Mouse (Mus musculus): ENCODE results near the gene Rreb1. TPM values are rescaled to one million over a fixed set of nuclear protein-coding genes. Genes with fewer than 3 reads are reported as not detected.

Rreb1 gene
- polyA plus RNA-seq, 1 experiment from 2014 or later: 20.6 TPM

GRCm38 (mm10) chr13:37959239-37959907 is 181.2 kb downstream of the Rreb1 start:
- WGBS: 63% methylated on average over 15 of the region's 15 CpGs
- Histone ChIP-seq H3K4me2 (no peak overlapping the region), H3K4me1 (replicated peaks; ENCODE audit: control insufficient read depth, insufficient read depth, low read length) (peaks cover 15% of the 10 kb centered on the region), H3K27ac (ENCODE audit: low read depth, low read length) (peak overlapping the region; percentile 64; the same call in 1 of the 2 replicates), H3K9ac (ENCODE audit: low read depth, low read length) (no peak overlapping the region), H3K9me3 (ENCODE audit: control insufficient read depth, low read length) (0 out of 2 replicates have a peak, but pooled peaks cover 2% of the 10 kb centered on the region), H3K4me3 (ENCODE audit: low read depth, low read length) (no peak overlapping the region), H3K36me3 (ENCODE audit: control insufficient read depth, insufficient read depth, low read length) (no peaks in the 10 kb centered on the region), H3K27me3 (replicated peaks; ENCODE audit: control insufficient read depth, insufficient read depth, low read length) (no peaks in the 10 kb centered on the region)
- ATAC-seq (replicated peaks; ENCODE audit: low FRiP score) (no peak), DNase-seq (ENCODE audit: low spot score) (no peak)

GRCm38 (mm10) chr13:37959936-37960335 is 181.7 kb downstream of the Rreb1 start:
- DNase-seq (ENCODE audit: low spot score): no peak
- peaks cover 20% of the 10 kb centered on the region for H3K4me1 ChIP-seq (replicated peaks; ENCODE audit: control insufficient read depth, insufficient read depth, low read length)
- no peaks in the 10 kb centered on the region for H3K27me3 ChIP-seq (replicated peaks; ENCODE audit: control insufficient read depth, insufficient read depth, low read length)
- no peak overlapping the region for H3K4me3 ChIP-seq (ENCODE audit: low read depth, low read length)
- no peak overlapping the region for H3K9ac ChIP-seq (ENCODE audit: low read depth, low read length)
- ATAC-seq (replicated peaks; ENCODE audit: low FRiP score): no peak
- H3K9me3 ChIP-seq (ENCODE audit: control insufficient read depth, low read length): 0 out of 2 replicates have a peak, but pooled peaks cover 2% of the 10 kb centered on the region
- H3K4me2 ChIP-seq: no peak overlapping the region
- H3K36me3 ChIP-seq (ENCODE audit: control insufficient read depth, insufficient read depth, low read length): no peaks in the 10 kb centered on the region
- WGBS: 76% methylated on average over 7 of the region's 7 CpGs
- H3K27ac ChIP-seq (ENCODE audit: low read depth, low read length): no peak overlapping the region

DNA sequence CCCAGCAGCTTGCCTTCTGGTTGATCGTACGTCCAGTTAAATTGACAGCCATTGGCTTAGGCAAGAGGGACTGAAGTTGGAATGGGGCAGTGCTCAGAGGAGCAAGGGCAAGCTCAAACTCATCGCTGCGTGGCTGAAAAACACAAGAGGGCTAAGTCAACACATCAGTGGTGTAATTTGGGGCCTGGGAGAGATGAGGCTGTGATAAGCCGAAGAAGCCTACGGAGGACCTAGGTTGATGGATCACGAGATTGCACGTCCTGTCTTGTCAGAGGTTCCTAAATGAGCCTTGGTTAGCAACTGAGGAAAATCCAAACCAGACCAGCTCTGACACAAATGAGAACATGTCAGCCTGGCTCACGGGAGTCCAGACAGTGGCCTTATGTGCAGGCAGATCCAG is 184.3 kb downstream of the Rreb1 start:
- H3K36me3 ChIP-seq (ENCODE audit: control insufficient read depth, insufficient read depth, low read length): no peaks in the 10 kb centered on the region
- WGBS: 82% methylated on average over 9 of the region's 9 CpGs
- ATAC-seq (replicated peaks; ENCODE audit: low FRiP score): no peak
- H3K27me3 ChIP-seq (replicated peaks; ENCODE audit: control insufficient read depth, insufficient read depth, low read length): no peaks in the 10 kb centered on the region
- H3K4me3 ChIP-seq (ENCODE audit: low read depth, low read length): no peak overlapping the region
- 0 out of 2 replicates have a peak, but pooled peaks cover 2% of the 10 kb centered on the region for H3K9me3 ChIP-seq (ENCODE audit: control insufficient read depth, low read length)
- DNase-seq (ENCODE audit: low spot score): no peak
- H3K9ac ChIP-seq (ENCODE audit: low read depth, low read length): no peak overlapping the region
- peaks cover 42% of the 10 kb centered on the region for H3K4me1 ChIP-seq (replicated peaks; ENCODE audit: control insufficient read depth, insufficient read depth, low read length)
- no peak overlapping the region for H3K27ac ChIP-seq (ENCODE audit: low read depth, low read length)
- H3K4me2 ChIP-seq: no peak overlapping the region

DNA sequence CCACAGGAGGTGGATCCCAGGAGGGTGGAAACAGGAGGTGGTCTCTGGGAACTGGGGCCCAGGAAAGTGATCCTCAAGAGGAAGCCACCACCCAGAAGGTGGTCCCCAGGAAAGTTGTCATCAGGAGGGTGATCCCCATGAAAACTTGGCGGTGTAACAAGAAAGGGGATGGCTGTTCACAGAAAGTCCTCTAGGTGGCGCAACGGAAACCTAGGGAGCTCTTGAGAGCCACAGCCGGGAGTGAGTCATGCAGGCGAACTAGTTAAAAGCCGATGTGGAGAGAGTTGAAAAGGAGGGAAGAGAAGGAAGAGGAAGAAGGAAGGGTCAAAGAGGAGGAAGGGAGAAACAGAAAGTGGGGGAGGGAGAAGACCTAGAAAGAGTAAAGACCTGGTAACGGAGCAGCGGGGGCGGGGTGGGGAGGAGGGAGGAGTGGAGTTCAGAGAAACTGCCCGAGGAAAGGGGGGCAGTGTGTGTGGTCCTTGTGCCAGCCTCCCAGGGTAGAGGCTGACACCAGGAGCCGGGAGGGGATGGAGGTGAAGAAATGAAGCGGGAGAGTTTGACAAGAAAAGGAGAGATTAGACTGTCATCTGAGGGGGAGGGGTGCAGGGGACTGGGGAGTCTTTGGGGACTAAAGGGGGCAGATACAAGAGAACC is 185.3 kb downstream of the Rreb1 start:
- Histone ChIP-seq H3K4me3 (ENCODE audit: low read depth, low read length) (peak overlapping the region; percentile 51), H3K9me3 (ENCODE audit: control insufficient read depth, low read length) (0 out of 2 replicates have a peak, but pooled peaks cover 2% of the 10 kb centered on the region), H3K4me2 (peak overlapping the region; percentile 79), H3K36me3 (ENCODE audit: control insufficient read depth, insufficient read depth, low read length) (no peaks in the 10 kb centered on the region), H3K9ac (ENCODE audit: low read depth, low read length) (peak overlapping the region; percentile 65), H3K27me3 (replicated peaks; ENCODE audit: control insufficient read depth, insufficient read depth, low read length) (no peaks in the 10 kb centered on the region), H3K27ac (ENCODE audit: low read depth, low read length) (0 out of 2 replicates have a peak overlapping the region, but pooled peaks have one; percentile 26), H3K4me1 (replicated peaks; ENCODE audit: control insufficient read depth, insufficient read depth, low read length) (peaks cover 42% of the 10 kb centered on the region)
- DNase-seq (ENCODE audit: low spot score) (peak; percentile 74), ATAC-seq (replicated peaks; ENCODE audit: low FRiP score) (no peak)
- WGBS: 2% methylated on average over 12 of the region's 12 CpGs

DNA sequence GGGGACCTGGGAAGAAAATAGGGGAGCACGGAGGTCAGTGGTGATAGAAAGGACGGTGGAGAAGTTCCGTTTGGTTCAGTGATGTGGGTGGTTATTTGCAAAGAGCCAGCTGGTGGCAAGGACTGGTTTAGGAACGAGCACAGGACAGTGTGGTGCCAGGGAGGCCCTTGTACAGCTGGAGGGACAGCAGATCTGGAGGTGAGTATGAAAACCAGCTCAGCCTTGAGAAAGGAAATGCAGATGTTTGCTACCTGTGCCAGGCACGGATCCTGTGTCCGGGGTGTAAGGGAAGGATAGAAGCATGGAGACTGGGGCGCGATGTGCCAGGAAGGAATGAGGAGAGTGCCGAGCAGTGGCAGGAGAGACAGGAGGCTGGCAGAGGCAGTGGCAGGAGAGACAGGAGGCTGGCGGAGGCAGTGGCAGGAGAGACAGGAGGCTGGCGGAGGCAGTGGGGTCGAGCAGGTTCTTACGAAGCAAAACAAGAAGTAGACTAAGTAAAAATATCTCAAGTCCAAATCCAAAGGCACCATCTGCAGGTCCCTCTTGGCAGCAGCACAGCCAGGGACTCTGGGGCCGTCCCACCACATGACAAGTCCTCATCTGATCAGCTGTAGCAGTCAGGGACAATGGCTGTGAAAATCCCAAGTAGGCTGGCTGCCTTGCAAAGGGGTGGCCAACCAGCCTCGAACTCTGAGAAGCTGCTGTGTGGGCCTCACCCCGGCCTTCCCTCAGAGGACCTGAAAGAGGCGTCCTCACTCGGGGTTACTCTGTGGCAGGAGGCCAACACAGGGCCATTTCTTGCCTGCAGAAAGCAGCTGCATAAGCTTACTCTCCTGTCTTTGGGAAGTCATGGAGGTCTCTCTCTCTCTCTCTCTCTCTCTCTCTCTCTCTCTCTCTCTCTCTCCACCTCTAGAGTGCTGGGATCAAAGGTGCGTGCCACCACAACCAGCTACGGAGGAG is 186.2 kb downstream of the Rreb1 start:
- peak overlapping the region; percentile 51 for H3K4me3 ChIP-seq (ENCODE audit: low read depth, low read length)
- H3K27ac ChIP-seq (ENCODE audit: low read depth, low read length): peak overlapping the region; percentile 82
- ATAC-seq (replicated peaks; ENCODE audit: low FRiP score) (peak; percentile 20), DNase-seq (ENCODE audit: low spot score) (no peak)
- 41% methylated on average over 20 of the region's 20 CpGs for WGBS
- H3K36me3 ChIP-seq (ENCODE audit: control insufficient read depth, insufficient read depth, low read length): no peaks in the 10 kb centered on the region
- H3K9me3 ChIP-seq (ENCODE audit: control insufficient read depth, low read length): no peaks in the 10 kb centered on the region
- H3K4me1 ChIP-seq (replicated peaks; ENCODE audit: control insufficient read depth, insufficient read depth, low read length): peaks cover 39% of the 10 kb centered on the region
- H3K9ac ChIP-seq (ENCODE audit: low read depth, low read length): peak overlapping the region; percentile 65
- no peaks in the 10 kb centered on the region for H3K27me3 ChIP-seq (replicated peaks; ENCODE audit: control insufficient read depth, insufficient read depth, low read length)
- peak overlapping the region; percentile 79 for H3K4me2 ChIP-seq

DNA sequence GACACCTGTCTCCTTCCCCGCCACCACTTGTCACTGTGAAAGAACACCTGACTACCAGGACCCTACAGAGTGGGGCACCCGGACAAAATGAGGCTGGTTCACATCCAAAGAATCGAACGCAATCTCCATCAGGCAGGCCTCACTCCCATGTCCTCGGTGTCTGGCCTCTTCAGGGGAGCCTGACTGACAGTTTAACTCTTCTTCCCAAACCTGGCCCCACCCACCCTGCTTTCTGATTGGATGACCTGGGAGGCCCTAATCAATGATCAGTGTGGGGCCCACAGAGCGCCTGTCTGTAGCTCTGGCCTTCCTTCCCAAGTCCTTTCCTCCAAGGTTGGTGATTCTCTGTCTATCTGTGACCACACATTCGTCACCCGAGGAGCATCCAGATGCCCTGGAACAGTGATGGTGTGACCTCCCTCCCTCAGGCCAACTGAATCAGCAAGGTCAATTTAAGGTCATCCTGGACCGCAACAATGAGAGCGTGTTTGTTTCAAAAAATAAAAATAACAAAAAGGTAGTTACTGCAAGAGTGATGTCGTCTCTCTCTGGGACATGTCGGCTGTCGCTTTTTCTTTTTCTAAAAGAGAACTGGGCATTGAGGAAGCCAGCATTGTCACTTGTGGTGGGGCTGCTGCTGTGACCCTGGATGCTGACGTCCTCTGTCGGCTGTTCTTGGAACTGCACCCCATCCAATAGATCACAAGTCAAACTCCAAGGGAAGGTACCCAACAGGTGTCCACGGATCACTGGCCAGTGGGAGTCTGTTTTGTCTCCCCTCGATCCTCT is 187.1 kb downstream of the Rreb1 start:
- Histone ChIP-seq H3K9ac (ENCODE audit: low read depth, low read length) (peak overlapping the region; percentile 65), H3K4me3 (ENCODE audit: low read depth, low read length) (peak overlapping the region; percentile 26), H3K27ac (ENCODE audit: low read depth, low read length) (peak overlapping the region; percentile 82), H3K4me1 (replicated peaks; ENCODE audit: control insufficient read depth, insufficient read depth, low read length) (peaks cover 38% of the 10 kb centered on the region), H3K9me3 (ENCODE audit: control insufficient read depth, low read length) (no peaks in the 10 kb centered on the region), H3K27me3 (replicated peaks; ENCODE audit: control insufficient read depth, insufficient read depth, low read length) (no peaks in the 10 kb centered on the region), H3K36me3 (ENCODE audit: control insufficient read depth, insufficient read depth, low read length) (no peaks in the 10 kb centered on the region), H3K4me2 (peak overlapping the region; percentile 79)
- peak; percentile 66 for DNase-seq (ENCODE audit: low spot score)
- peak; percentile 93 for ATAC-seq (replicated peaks; ENCODE audit: low FRiP score)
- 24% methylated on average over 17 of the region's 17 CpGs for WGBS

DNA sequence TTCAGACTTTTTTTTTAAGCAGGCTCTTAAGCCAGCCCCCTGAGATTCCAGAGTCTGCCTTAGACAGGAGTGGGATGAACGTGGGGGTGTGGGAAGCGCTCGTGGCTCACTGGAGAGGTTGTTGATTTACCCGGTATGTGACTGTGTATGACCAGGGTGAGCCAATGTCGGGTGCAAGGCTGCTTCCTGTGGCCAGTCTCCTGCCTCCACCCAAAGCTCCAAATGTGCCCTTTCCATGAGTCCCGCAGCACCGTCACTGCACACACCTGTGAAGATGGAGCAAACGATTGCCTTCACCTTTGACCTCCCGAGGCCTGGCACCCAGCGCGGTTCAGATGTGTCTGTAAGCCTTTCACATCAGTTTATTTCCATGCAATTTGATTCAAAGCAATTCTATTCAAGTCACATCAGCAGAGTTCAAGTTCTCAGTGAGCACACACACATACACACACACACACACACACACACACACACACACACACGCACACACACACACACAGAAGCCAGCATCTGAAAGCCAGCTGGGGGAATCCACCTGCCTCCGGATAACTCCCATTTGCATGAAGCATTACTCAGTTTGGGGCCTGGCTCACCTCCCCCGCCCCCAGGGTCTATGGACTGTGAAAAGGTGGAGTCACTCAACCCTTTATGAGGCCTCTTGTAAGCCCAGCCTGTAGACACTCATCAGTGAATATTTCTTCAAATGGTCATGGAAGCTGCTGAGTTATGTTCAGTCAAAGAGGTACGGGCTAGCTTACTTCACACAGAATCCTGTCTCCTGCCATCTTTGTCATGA is 188.3 kb downstream of the Rreb1 start:
- Histone ChIP-seq H3K9me3 (ENCODE audit: control insufficient read depth, low read length) (no peaks in the 10 kb centered on the region), H3K27me3 (replicated peaks; ENCODE audit: control insufficient read depth, insufficient read depth, low read length) (no peaks in the 10 kb centered on the region), H3K9ac (ENCODE audit: low read depth, low read length) (no peak overlapping the region), H3K4me3 (ENCODE audit: low read depth, low read length) (no peak overlapping the region), H3K4me1 (replicated peaks; ENCODE audit: control insufficient read depth, insufficient read depth, low read length) (peaks cover 38% of the 10 kb centered on the region), H3K4me2 (no peak overlapping the region), H3K27ac (ENCODE audit: low read depth, low read length) (0 out of 2 replicates have a peak overlapping the region, but pooled peaks have one; percentile 28), H3K36me3 (ENCODE audit: control insufficient read depth, insufficient read depth, low read length) (no peaks in the 10 kb centered on the region)
- WGBS: 72% methylated on average over 15 of the region's 15 CpGs
- DNase-seq (ENCODE audit: low spot score) (no peak), ATAC-seq (replicated peaks; ENCODE audit: low FRiP score) (no peak)

Data from liver, embryonic 11.5 days (tissue).